Mouse (Mus musculus) liver, adult 2 months (tissue): ENCODE data around the gene Tmem178b.

Source experiments
- CTCF ChIP-seq: fragments of 200-500 bp; IDR thresholded peaks from 2 replicates; pipeline ENCODE4 v1.5.1; 2011; ENCODE audit warnings: low read depth, low read length, control low read depth
- POLR2A ChIP-seq: fragments of 200-500 bp; IDR thresholded peaks from 2 replicates; pipeline ENCODE4 v1.6.1; 2011; ENCODE audit warnings: low read length, control low read depth; ENCODE audit not compliant: insufficient read depth; ENCODE audit errors: extremely low read depth

- TF ChIP-seq CTCF: no peak
- TF ChIP-seq POLR2A: no peak
Measured at GRCm38 (mm10) chr6:39870271-39871135, 2.6 kb upstream of the Tmem178b start.
